Mouse (Mus musculus) neural tube, embryonic 10.5 days (tissue): ENCODE measurements at regions not wholly inside any gene's neighbourhood (a gene's known extent, or its start where the extent isn't known, plus 50 kb on each side); places are given as distances from the start of the nearest gene placed in this dataset.
"Not testable (repeated sequence)": the region's sequence is repeated elsewhere in the genome, so short reads cannot be mapped to it uniquely, and the experiment has no call there.

Experiments
- DNase-seq: peaks from one replicate; pipeline ENCODE4 v3.0.0-alpha.2; 2017; ENCODE audit warnings: low spot score; ENCODE audit errors: extremely low spot score

DNA sequence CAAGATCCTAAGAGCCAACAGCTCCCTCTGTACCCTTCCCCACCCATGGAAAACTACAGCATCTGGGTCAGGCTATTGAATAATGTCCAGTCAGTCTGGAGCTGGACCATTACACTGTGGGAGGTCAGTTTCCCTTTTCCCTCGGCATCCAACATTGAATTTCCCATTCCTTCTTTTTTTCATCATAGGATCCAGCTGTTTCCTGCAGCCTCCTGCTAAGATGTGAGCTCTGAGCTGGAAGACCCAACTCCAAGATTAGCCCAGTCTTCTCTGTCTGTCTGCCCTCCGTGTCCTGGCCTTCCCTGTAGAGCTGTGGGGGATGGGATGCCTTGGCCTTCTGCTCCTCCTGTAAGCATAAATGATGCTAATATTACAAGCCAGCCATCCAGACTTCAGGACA is 138.8 kb downstream of the Nuak1 start:
- no peak for DNase-seq

DNA sequence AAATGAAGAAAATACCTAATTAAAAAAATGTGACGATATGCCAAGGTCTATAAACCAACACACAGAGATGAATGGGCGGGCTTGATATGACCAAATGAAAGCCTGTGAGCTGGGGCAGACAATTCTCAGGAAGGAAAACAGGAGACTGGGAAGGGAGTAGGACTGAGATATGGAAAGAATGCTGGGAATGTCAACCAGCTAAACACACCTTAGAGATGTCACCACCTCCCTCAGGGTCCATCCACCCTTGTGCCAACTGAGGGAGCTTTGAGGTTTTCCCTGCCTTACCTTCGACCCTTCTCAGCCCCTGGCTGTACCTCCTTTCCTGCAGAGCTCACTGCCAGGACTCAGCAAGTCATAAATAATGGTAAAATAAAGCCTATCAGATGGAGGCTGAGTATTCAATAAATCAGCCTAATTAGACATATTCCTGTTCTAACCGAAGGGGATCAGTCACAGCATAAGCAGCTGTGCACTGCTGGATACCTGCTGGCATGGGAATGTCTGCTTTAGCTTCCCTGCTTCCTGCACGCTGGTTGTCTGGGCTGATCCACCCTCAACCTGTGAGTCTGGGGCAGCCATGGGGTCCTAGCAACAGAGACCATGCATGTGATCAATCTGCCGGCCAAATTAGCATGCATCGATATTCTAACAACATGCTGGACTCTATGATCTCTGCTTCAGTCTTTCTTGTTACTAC is 137.4 kb downstream of the Nuak1 start:
- no peak for DNase-seq

DNA sequence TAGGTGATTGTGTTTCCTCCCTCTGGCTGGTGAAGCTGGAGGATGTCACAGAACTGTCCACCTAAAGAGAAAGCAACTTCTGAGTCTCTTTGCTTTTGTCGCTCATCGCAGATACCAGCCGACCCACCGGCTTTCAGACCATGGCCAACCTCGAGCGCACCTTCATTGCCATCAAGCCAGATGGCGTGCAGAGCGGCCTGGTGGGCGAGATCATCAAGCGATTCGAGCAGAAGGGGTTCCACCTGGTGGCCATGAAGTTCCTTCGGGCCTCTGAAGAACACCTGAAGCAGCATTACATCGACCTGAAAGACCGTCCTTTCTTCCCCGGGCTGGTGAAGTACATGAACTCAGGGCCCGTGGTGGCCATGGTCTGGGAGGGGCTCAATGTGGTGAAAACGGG is 131.7 kb downstream of the Nuak1 start:
- not testable (repeated sequence) for DNase-seq

DNA sequence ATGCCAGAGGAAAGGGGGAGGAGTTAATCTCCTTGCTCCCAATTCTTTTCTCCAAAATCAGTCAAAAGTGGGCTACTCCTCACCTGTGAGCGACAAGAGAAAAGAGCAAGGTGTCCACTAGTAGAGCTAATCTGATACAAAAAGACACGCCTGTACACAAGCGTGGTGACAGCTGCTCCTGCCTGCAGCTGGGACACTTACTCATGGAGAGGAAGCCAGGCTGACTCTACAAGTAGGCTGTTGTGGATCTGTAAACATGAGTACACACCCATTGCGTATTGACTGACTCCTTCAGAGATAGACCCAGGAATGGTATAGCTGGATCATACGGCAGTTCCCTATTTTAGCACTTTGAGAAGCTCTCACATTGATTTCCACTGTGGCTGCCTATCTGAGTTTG is 129.7 kb downstream of the Nuak1 start:
- DNase-seq, result no peak

DNA sequence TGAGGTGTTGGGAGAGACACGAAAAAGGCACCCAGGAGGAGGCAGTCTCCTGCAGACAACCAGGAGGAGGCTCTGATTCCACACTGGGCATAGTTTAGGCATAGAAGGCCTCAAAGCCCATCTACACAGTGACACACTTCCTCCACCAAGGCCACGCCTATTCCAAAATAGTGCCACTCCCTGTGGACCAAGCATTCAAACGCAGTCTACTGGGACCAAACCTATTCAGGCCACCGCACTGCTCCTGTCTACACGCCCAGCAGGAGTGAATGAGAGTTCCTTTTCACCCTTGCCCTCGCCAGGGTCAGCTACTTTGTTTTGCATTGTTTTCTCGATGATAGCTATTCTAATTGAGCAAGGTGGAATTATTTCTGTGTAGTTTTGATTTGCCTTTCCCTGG is 127.7 kb downstream of the Nuak1 start:
- DNase-seq, result no peak

DNA sequence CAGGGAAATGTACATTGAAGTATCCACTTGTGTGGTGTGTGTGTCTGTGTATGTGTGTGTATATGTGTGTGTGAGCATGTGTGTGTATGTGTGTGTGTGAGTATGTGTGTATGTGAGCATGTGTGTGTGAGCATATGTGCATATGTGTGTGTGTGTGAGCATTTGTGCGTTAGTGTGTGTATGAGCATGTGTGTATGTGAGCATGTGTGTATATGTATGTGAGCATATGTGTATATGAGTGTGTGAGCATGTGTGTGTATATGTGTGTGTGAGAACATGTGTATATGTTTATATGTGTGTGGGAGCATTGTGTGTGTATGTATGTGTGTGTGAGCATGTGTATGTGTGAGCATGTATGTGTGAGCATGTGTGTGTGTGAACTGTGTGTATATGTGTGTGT is 123.5 kb downstream of the Nuak1 start:
- DNase-seq, result no peak

DNA sequence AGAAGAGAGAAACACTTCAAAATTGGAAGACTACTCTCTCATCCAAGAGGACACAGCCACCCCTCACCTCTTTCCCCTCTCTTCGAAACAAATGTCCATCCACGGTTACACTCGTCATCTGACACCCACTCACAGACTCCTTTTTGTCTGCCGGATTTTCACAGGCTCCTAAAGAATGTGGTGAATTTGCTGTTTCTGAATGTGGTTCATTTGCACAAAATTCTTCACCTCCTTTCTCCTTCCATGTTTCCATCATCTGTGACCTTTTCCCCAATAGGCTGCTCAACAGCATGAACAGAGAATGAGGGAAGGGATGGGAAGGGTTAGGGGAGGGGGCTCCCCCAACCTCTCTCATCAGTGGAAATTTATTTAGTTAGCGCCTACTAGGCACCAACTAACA is 122.4 kb downstream of the Nuak1 start:
- DNase-seq, result no peak
